Mouse (Mus musculus): ENCODE measurements around the gene Gpx5. TPM values are rescaled to one million over a fixed set of nuclear protein-coding genes. Genes with fewer than 3 reads are reported as not detected.

The Gpx5 gene
- polyA plus RNA-seq (2014; fragmentation: Illumina TruSeq; extraction: RNeasy Lipid Tissue Mini Kit (QIAGEN cat#74804); ENCODE audit: low read depth, low replicate concordance) = not detected

GRCm38 (mm10) chr13:21292631-21293030, at the start of gene Gpx5:
Gpx5 (minus strand) TSS chr13:21292731.

GRCm38 (mm10) chr13:21311926-21312325, 19.4 kb upstream of the Gpx5 start, which contains the start of gene Gpx6:
Gpx6 (plus strand) TSS chr13:21312125.

Other genes with a start within 250 kb of the Gpx5 start
- gene Olfr1370, start 217.8 kb downstream of the Gpx5 start, polyA plus RNA-seq (2014; fragmentation: Illumina TruSeq; extraction: RNeasy Lipid Tissue Mini Kit (QIAGEN cat#74804); ENCODE audit: low read depth, low replicate concordance) = not detected
- gene Olfr1369-ps1, start 181.2 kb downstream of the Gpx5 start, polyA plus RNA-seq (2014; fragmentation: Illumina TruSeq; extraction: RNeasy Lipid Tissue Mini Kit (QIAGEN cat#74804); ENCODE audit: low read depth, low replicate concordance) = not detected
- gene Olfr263, start 163.1 kb downstream of the Gpx5 start, polyA plus RNA-seq (2014; fragmentation: Illumina TruSeq; extraction: RNeasy Lipid Tissue Mini Kit (QIAGEN cat#74804); ENCODE audit: low read depth, low replicate concordance) = not detected
- gene Olfr1368, start 146.9 kb downstream of the Gpx5 start, polyA plus RNA-seq (2014; fragmentation: Illumina TruSeq; extraction: RNeasy Lipid Tissue Mini Kit (QIAGEN cat#74804); ENCODE audit: low read depth, low replicate concordance) = not detected
- 21.5 TPM for gene Trim27, start 113.3 kb downstream of the Gpx5 start, polyA plus RNA-seq (2014; fragmentation: Illumina TruSeq; extraction: RNeasy Lipid Tissue Mini Kit (QIAGEN cat#74804); ENCODE audit: low read depth, low replicate concordance)
- gene Gpx6, start 19.4 kb upstream of the Gpx5 start, polyA plus RNA-seq (2014; fragmentation: Illumina TruSeq; extraction: RNeasy Lipid Tissue Mini Kit (QIAGEN cat#74804); ENCODE audit: low read depth, low replicate concordance) = 104 TPM
- not detected for gene Olfr1367, start 54.2 kb upstream of the Gpx5 start, polyA plus RNA-seq (2014; fragmentation: Illumina TruSeq; extraction: RNeasy Lipid Tissue Mini Kit (QIAGEN cat#74804); ENCODE audit: low read depth, low replicate concordance)
- 9.8 TPM for gene Zscan12, start 70.1 kb upstream of the Gpx5 start, polyA plus RNA-seq (2014; fragmentation: Illumina TruSeq; extraction: RNeasy Lipid Tissue Mini Kit (QIAGEN cat#74804); ENCODE audit: low read depth, low replicate concordance)
- gene Zkscan3, start 110.0 kb upstream of the Gpx5 start, polyA plus RNA-seq (2014; fragmentation: Illumina TruSeq; extraction: RNeasy Lipid Tissue Mini Kit (QIAGEN cat#74804); ENCODE audit: low read depth, low replicate concordance) = 62.6 TPM
- gene Pgbd1, start 148.3 kb upstream of the Gpx5 start, polyA plus RNA-seq (2014; fragmentation: Illumina TruSeq; extraction: RNeasy Lipid Tissue Mini Kit (QIAGEN cat#74804); ENCODE audit: low read depth, low replicate concordance) = 7.0 TPM
- gene Zscan26, start 161.0 kb upstream of the Gpx5 start, polyA plus RNA-seq (2014; fragmentation: Illumina TruSeq; extraction: RNeasy Lipid Tissue Mini Kit (QIAGEN cat#74804); ENCODE audit: low read depth, low replicate concordance) = 67.5 TPM
- gene Nkapl, start 175.8 kb upstream of the Gpx5 start, polyA plus RNA-seq (2014; fragmentation: Illumina TruSeq; extraction: RNeasy Lipid Tissue Mini Kit (QIAGEN cat#74804); ENCODE audit: low read depth, low replicate concordance) = 1.5 TPM
- gene Zkscan4, start 186.2 kb upstream of the Gpx5 start, polyA plus RNA-seq (2014; fragmentation: Illumina TruSeq; extraction: RNeasy Lipid Tissue Mini Kit (QIAGEN cat#74804); ENCODE audit: low read depth, low replicate concordance) = 1.5 TPM
- gene Gm10065, start 186.7 kb upstream of the Gpx5 start, polyA plus RNA-seq (2014; fragmentation: Illumina TruSeq; extraction: RNeasy Lipid Tissue Mini Kit (QIAGEN cat#74804); ENCODE audit: low read depth, low replicate concordance) = not detected
- gene AK157302, start 202.5 kb upstream of the Gpx5 start, polyA plus RNA-seq (2014; fragmentation: Illumina TruSeq; extraction: RNeasy Lipid Tissue Mini Kit (QIAGEN cat#74804); ENCODE audit: low read depth, low replicate concordance) = 4.2 TPM
- not detected for gene Gm11273, start 208.7 kb upstream of the Gpx5 start, polyA plus RNA-seq (2014; fragmentation: Illumina TruSeq; extraction: RNeasy Lipid Tissue Mini Kit (QIAGEN cat#74804); ENCODE audit: low read depth, low replicate concordance)
- gene Zkscan8, start 238.4 kb upstream of the Gpx5 start, polyA plus RNA-seq (2014; fragmentation: Illumina TruSeq; extraction: RNeasy Lipid Tissue Mini Kit (QIAGEN cat#74804); ENCODE audit: low read depth, low replicate concordance) = 26.7 TPM

Data from kidney, adult 10 weeks (tissue).